Mouse (Mus musculus) kidney, embryonic 14.5 days (tissue): ENCODE results near the gene Vcl. TPM values are rescaled to one million over a fixed set of nuclear protein-coding genes. Genes with fewer than 3 reads are reported as not detected.

ENCODE experiments used
- ATAC-seq: fragments of 200-750 bp; cut with Nextera tagmentation; 2 replicates; pipeline ENCODE4 v1.8.0; 2017; ENCODE audit warnings: moderate number of reproducible peaks, mild to moderate bottlenecking, moderate TSS enrichment, moderate library complexity; ENCODE audit not compliant: low FRiP score, low TSS enrichment
- H3K27ac ChIP-seq: fragments of 300-500 bp; sonication (generic); 2 replicates; pipeline ENCODE4 v1.5.1; 2014; ENCODE audit warnings: low read depth, mild to moderate bottlenecking, low read length, moderate library complexity, mixed read lengths
- H3K27me3 ChIP-seq: fragments of 300-500 bp; sonication (generic); 2 replicates; pipeline ENCODE4 v1.6.1; 2014; ENCODE audit warnings: mild to moderate bottlenecking, low read length; ENCODE audit not compliant: control insufficient read depth, insufficient read depth
- H3K36me3 ChIP-seq: fragments of 300-500 bp; sonication (generic); 2 replicates; pipeline ENCODE4 v1.6.1; 2014; ENCODE audit warnings: low read length, mixed read lengths; ENCODE audit not compliant: control insufficient read depth, insufficient read depth
- H3K4me1 ChIP-seq: fragments of 300-500 bp; sonication (generic); 2 replicates; pipeline ENCODE4 v1.6.1; 2014; ENCODE audit warnings: low read length, mixed read lengths; ENCODE audit not compliant: control insufficient read depth, insufficient read depth
- H3K4me2 ChIP-seq: fragments of 300-500 bp; sonication (generic); replicated peaks from 2 replicates; pipeline ENCODE4 v1.6.1; 2014; ENCODE audit warnings: low read depth, mild to moderate bottlenecking, low read length
- H3K4me3 ChIP-seq: fragments of 300-500 bp; sonication (generic); 2 replicates; pipeline ENCODE4 v1.5.1; 2014; ENCODE audit warnings: mild to moderate bottlenecking, low read length
- H3K9ac ChIP-seq: fragments of 300-500 bp; sonication (generic); 2 replicates; pipeline ENCODE4 v1.6.1; 2014; ENCODE audit warnings: low read depth, mild to moderate bottlenecking, low read length, moderate library complexity
- H3K9me3 ChIP-seq: fragments of 300-500 bp; sonication (generic); 2 replicates; pipeline ENCODE4 v1.6.1; 2016; ENCODE audit warnings: low read length; ENCODE audit not compliant: control insufficient read depth
- WGBS: fragments of 180-500 bp; shearing (Covaris S2); extraction: QIAGEN DNeasy Blood & Tissue Kit; methylation state at CpG from one replicate; pipeline ENCODE4 v1.1.7; 2014; 5-methylcytosine and 5-hydroxymethylcytosine counted together
- polyA plus RNA-seq: library from polyadenylated mRNA; unstranded; fragments of >200 nt; fragmentation: Nextera tagmentation; extraction: Ambion mirVana; gene quantifications from 2 replicates; pipeline ENCODE4 v1.2.1, GENCODE M21; 2014

The Vcl gene
- polyA plus RNA-seq, 1 experiment from 2014 or later, result 42.4 TPM

GRCm38 (mm10) chr14:20985482-20985881 is 56.3 kb downstream of the Vcl start:
- no peaks in the 10 kb centered on the region for H3K4me1 ChIP-seq
- no peak for ATAC-seq
- no peak overlapping the region for H3K9ac ChIP-seq
- peaks cover 6% of the 10 kb centered on the region for H3K36me3 ChIP-seq
- H3K27ac ChIP-seq, result no peak overlapping the region
- no peak overlapping the region for H3K4me3 ChIP-seq
- no peaks in the 10 kb centered on the region for H3K27me3 ChIP-seq
- no peak overlapping the region for H3K4me2 ChIP-seq
- WGBS, result 38% methylated on average over 3 of the region's 3 CpGs
- no peaks in the 10 kb centered on the region for H3K9me3 ChIP-seq

GRCm38 (mm10) chr14:20991492-20991891 is 62.3 kb downstream of the Vcl start:
- WGBS, result 74% methylated on average over 1 of the region's 1 CpGs
- peaks cover 6% of the 10 kb centered on the region for H3K36me3 ChIP-seq

GRCm38 (mm10) chr14:20993067-20993691 is 64.0 kb downstream of the Vcl start:
- Histone ChIP-seq H3K27me3 (no peaks in the 10 kb centered on the region), H3K27ac (no peak overlapping the region), H3K4me1 (no peaks in the 10 kb centered on the region), H3K36me3 (no peaks in the 10 kb centered on the region; the same call in 1 of the 2 replicates), H3K4me3 (no peak overlapping the region), H3K9me3 (no peaks in the 10 kb centered on the region), H3K4me2 (no peak overlapping the region), H3K9ac (no peak overlapping the region)
- no peak for ATAC-seq
- WGBS, result 45% methylated on average over 3 of the region's 3 CpGs

More at GRCm38 (mm10) chr14:20991492-20991891, 62.3 kb downstream of the Vcl start:
- no peaks in the 10 kb centered on the region for H3K27me3 ChIP-seq
- H3K27ac ChIP-seq, result no peak overlapping the region
- no peak overlapping the region for H3K9ac ChIP-seq
- ATAC-seq, result no peak
- no peak overlapping the region for H3K4me3 ChIP-seq
- H3K9me3 ChIP-seq, result no peaks in the 10 kb centered on the region
- H3K4me1 ChIP-seq, result no peaks in the 10 kb centered on the region
- H3K4me2 ChIP-seq, result no peak overlapping the region

- no peak overlapping the region for H3K9ac ChIP-seq
- no peaks in the 10 kb centered on the region for H3K4me1 ChIP-seq
- WGBS, result 82% methylated on average over 3 of the region's 3 CpGs
- no peak overlapping the region for H3K4me3 ChIP-seq
- H3K36me3 ChIP-seq, result no peaks in the 10 kb centered on the region; the same call in 1 of the 2 replicates
- H3K9me3 ChIP-seq, result no peaks in the 10 kb centered on the region
- ATAC-seq, result no peak
- H3K4me2 ChIP-seq, result no peak overlapping the region
- no peak overlapping the region for H3K27ac ChIP-seq
- no peaks in the 10 kb centered on the region for H3K27me3 ChIP-seq
These were observed 65.3 kb downstream of the Vcl start for GRCm38 (mm10) chr14:20994475-20994874.

- H3K9me3 ChIP-seq, result no peaks in the 10 kb centered on the region
- 96% methylated on average over 2 of the region's 2 CpGs for WGBS
- no peaks in the 10 kb centered on the region for H3K27me3 ChIP-seq
These were observed 66.3 kb downstream of the Vcl start for GRCm38 (mm10) chr14:20995497-20995896.

GRCm38 (mm10) chr14:20996361-20996760 is 67.2 kb downstream of the Vcl start:
- no peak overlapping the region for H3K9ac ChIP-seq
- H3K4me1 ChIP-seq, result no peaks in the 10 kb centered on the region
- H3K27ac ChIP-seq, result no peak overlapping the region
- H3K36me3 ChIP-seq, result no peaks in the 10 kb centered on the region; the same call in 1 of the 2 replicates
- ATAC-seq, result no peak
- no peak overlapping the region for H3K4me3 ChIP-seq
- H3K4me2 ChIP-seq, result no peak overlapping the region
- 62% methylated on average over 5 of the region's 5 CpGs for WGBS
- no peaks in the 10 kb centered on the region for H3K9me3 ChIP-seq
- H3K27me3 ChIP-seq, result no peaks in the 10 kb centered on the region

More at GRCm38 (mm10) chr14:20995497-20995896, 66.3 kb downstream of the Vcl start:
- no peak for ATAC-seq
- no peaks in the 10 kb centered on the region; the same call in 1 of the 2 replicates for H3K36me3 ChIP-seq
- no peak overlapping the region for H3K4me2 ChIP-seq
- H3K4me3 ChIP-seq, result no peak overlapping the region
- no peaks in the 10 kb centered on the region for H3K4me1 ChIP-seq
- no peak overlapping the region for H3K9ac ChIP-seq
- no peak overlapping the region for H3K27ac ChIP-seq

- peaks cover 4% of the 10 kb centered on the region; the same call in 1 of the 2 replicates for H3K36me3 ChIP-seq
- no peaks in the 10 kb centered on the region for H3K4me1 ChIP-seq
- no peaks in the 10 kb centered on the region for H3K27me3 ChIP-seq
- ATAC-seq, result no peak
- H3K4me2 ChIP-seq, result no peak overlapping the region
- 73% methylated on average over 3 of the region's 3 CpGs for WGBS
- H3K4me3 ChIP-seq, result no peak overlapping the region
- H3K9me3 ChIP-seq, result no peaks in the 10 kb centered on the region
- no peak overlapping the region for H3K9ac ChIP-seq
- H3K27ac ChIP-seq, result no peak overlapping the region
These were observed 68.3 kb downstream of the Vcl start for GRCm38 (mm10) chr14:20997548-20997947.

- WGBS, result 67% methylated on average over 4 of the region's 4 CpGs
- no peaks in the 10 kb centered on the region for H3K9me3 ChIP-seq
- no peak overlapping the region for H3K4me3 ChIP-seq
- peaks cover 8% of the 10 kb centered on the region; the same call in 1 of the 2 replicates for H3K36me3 ChIP-seq
- no peak overlapping the region for H3K27ac ChIP-seq
- no peaks in the 10 kb centered on the region for H3K27me3 ChIP-seq
- no peak for ATAC-seq
- H3K9ac ChIP-seq, result no peak overlapping the region
- no peaks in the 10 kb centered on the region for H3K4me1 ChIP-seq
- H3K4me2 ChIP-seq, result no peak overlapping the region
These were observed 70.4 kb downstream of the Vcl start for GRCm38 (mm10) chr14:20999617-21000016.

GRCm38 (mm10) chr14:21013800-21014334 is 84.7 kb downstream of the Vcl start:
- 83% methylated on average over 5 of the region's 5 CpGs for WGBS
- Histone ChIP-seq H3K4me2 (no peak overlapping the region), H3K9me3 (no peaks in the 10 kb centered on the region), H3K9ac (no peak overlapping the region), H3K36me3 (peaks cover 32% of the 10 kb centered on the region), H3K4me1 (no peaks in the 10 kb centered on the region), H3K27me3 (no peaks in the 10 kb centered on the region), H3K27ac (no peak overlapping the region), H3K4me3 (no peak overlapping the region)
- ATAC-seq, result no peak
